Mouse (Mus musculus) splenic B cell, adult 2 months (primary cell): ENCODE results near the gene Nxn.

Source experiments
- DNase-seq: peaks from one replicate; pipeline ENCODE4 v3.0.0-alpha.2; 2011; ENCODE audit warnings: low read depth, low spot score
- H3K27me3 ChIP-seq: 2 replicates; pipeline ENCODE4 v1.6.1; 2012; ENCODE audit warnings: mild to moderate bottlenecking, low read length, moderate library complexity, mixed read lengths; ENCODE audit not compliant: control insufficient read depth, poor library complexity, insufficient read depth, severe bottlenecking
- H3K36me3 ChIP-seq: 2 replicates; pipeline ENCODE4 v1.6.1; 2012; ENCODE audit warnings: mild to moderate bottlenecking, low read length, moderate library complexity, mixed read lengths; ENCODE audit not compliant: control insufficient read depth, poor library complexity, insufficient read depth, severe bottlenecking

Gene Nxn

GRCm38 (mm10) chr11:76339830-76340229 is 59.1 kb downstream of the Nxn start:
- Histone ChIP-seq H3K27me3 (no peaks in the 10 kb centered on the region), H3K36me3 (no peaks in the 10 kb centered on the region)
- no peak for DNase-seq

- Histone ChIP-seq H3K27me3 (no peaks in the 10 kb centered on the region), H3K36me3 (no peaks in the 10 kb centered on the region)
- no peak for DNase-seq
Measured at GRCm38 (mm10) chr11:76339141-76339540, 59.8 kb downstream of the Nxn start.

- no peaks in the 10 kb centered on the region for H3K27me3 ChIP-seq
- DNase-seq, result no peak
- no peaks in the 10 kb centered on the region for H3K36me3 ChIP-seq
Measured at GRCm38 (mm10) chr11:76338656-76339055, 60.3 kb downstream of the Nxn start.

GRCm38 (mm10) chr11:76337764-76338163 is 61.2 kb downstream of the Nxn start:
- Histone ChIP-seq H3K27me3 (no peaks in the 10 kb centered on the region), H3K36me3 (no peaks in the 10 kb centered on the region)
- no peak for DNase-seq

GRCm38 (mm10) chr11:76337236-76337635 is 61.7 kb downstream of the Nxn start:
- no peak for DNase-seq
- Histone ChIP-seq H3K27me3 (no peaks in the 10 kb centered on the region), H3K36me3 (no peaks in the 10 kb centered on the region)

- DNase-seq, result no peak
- H3K36me3 ChIP-seq, result no peaks in the 10 kb centered on the region
- no peaks in the 10 kb centered on the region for H3K27me3 ChIP-seq
Measured at GRCm38 (mm10) chr11:76336224-76336623, 62.7 kb downstream of the Nxn start.

GRCm38 (mm10) chr11:76334966-76335365 is 64.0 kb downstream of the Nxn start:
- DNase-seq, result no peak
- no peaks in the 10 kb centered on the region for H3K27me3 ChIP-seq

GRCm38 (mm10) chr11:76332240-76332639 is 66.7 kb downstream of the Nxn start:
- no peak for DNase-seq
- Histone ChIP-seq H3K36me3 (no peaks in the 10 kb centered on the region), H3K27me3 (no peaks in the 10 kb centered on the region)

More at GRCm38 (mm10) chr11:76334966-76335365, 64.0 kb downstream of the Nxn start:
- H3K36me3 ChIP-seq, result no peaks in the 10 kb centered on the region

GRCm38 (mm10) chr11:76328522-76329290 is 70.2 kb downstream of the Nxn start:
- no peaks in the 10 kb centered on the region for H3K27me3 ChIP-seq

GRCm38 (mm10) chr11:76328084-76328483 is 70.9 kb downstream of the Nxn start:
- Histone ChIP-seq H3K36me3 (no peaks in the 10 kb centered on the region), H3K27me3 (no peaks in the 10 kb centered on the region)
- DNase-seq, result no peak

More at GRCm38 (mm10) chr11:76328522-76329290, 70.2 kb downstream of the Nxn start:
- H3K36me3 ChIP-seq, result no peaks in the 10 kb centered on the region
- DNase-seq, result no peak

- no peaks in the 10 kb centered on the region for H3K36me3 ChIP-seq
- H3K27me3 ChIP-seq, result no peaks in the 10 kb centered on the region
- DNase-seq, result no peak
Measured at GRCm38 (mm10) chr11:76326672-76327071, 72.3 kb downstream of the Nxn start.

GRCm38 (mm10) chr11:76326051-76326450 is 72.9 kb downstream of the Nxn start:
- DNase-seq, result no peak
- Histone ChIP-seq H3K27me3 (no peaks in the 10 kb centered on the region), H3K36me3 (no peaks in the 10 kb centered on the region)

- Histone ChIP-seq H3K27me3 (no peaks in the 10 kb centered on the region), H3K36me3 (no peaks in the 10 kb centered on the region)
- DNase-seq, result no peak
Measured at GRCm38 (mm10) chr11:76324801-76325200, 74.1 kb downstream of the Nxn start.

GRCm38 (mm10) chr11:76324207-76324606 is 74.7 kb downstream of the Nxn start:
- no peaks in the 10 kb centered on the region for H3K27me3 ChIP-seq
- no peaks in the 10 kb centered on the region for H3K36me3 ChIP-seq
- no peak for DNase-seq

GRCm38 (mm10) chr11:76322939-76323338 is 76.0 kb downstream of the Nxn start:
- no peaks in the 10 kb centered on the region for H3K27me3 ChIP-seq
- DNase-seq, result no peak
- H3K36me3 ChIP-seq, result no peaks in the 10 kb centered on the region

- no peak for DNase-seq
- Histone ChIP-seq H3K36me3 (no peaks in the 10 kb centered on the region), H3K27me3 (no peaks in the 10 kb centered on the region)
Measured at GRCm38 (mm10) chr11:76322081-76322480, 76.9 kb downstream of the Nxn start.
